Mouse (Mus musculus) MEL (cell line): Measurements from ENCODE around the gene Slc30a2.

ENCODE experiments used
- CHD2 ChIP-seq: IDR thresholded peaks from 2 replicates; pipeline ENCODE4 v1.6.1; 2011; ENCODE audit warnings: low read length, improper control_type of control experiment
- CTCF ChIP-seq, 3 experiments: IDR thresholded peaks in 2 of 3; conservative IDR thresholded peaks in 1 of 3; 2 replicates each; pipeline ENCODE4 v1.5.1; 2011 to 2012; ENCODE audit warnings: low read length in 3 of 3, low read depth in 2 of 3, mild to moderate bottlenecking in 2 of 3, improper control_type of control experiment in 1 of 3, inconsistent platforms in 1 of 3, mixed read lengths in 1 of 3, moderate library complexity in 1 of 3; ENCODE audit not compliant: control insufficient read depth in 1 of 3, insufficient read depth in 1 of 3, poor library complexity in 1 of 3, severe bottlenecking in 1 of 3
- E2F4 ChIP-seq: IDR thresholded peaks from 2 replicates; pipeline ENCODE4 v1.6.1; 2011; ENCODE audit warnings: low read depth, low read length, improper control_type of control experiment, borderline replicate concordance
- EP300 ChIP-seq, 2 experiments: IDR thresholded peaks; 2 replicates each; pipeline ENCODE4 v1.6.1; 2011; ENCODE audit warnings: improper control_type of control experiment in 2 of 2, low read length in 2 of 2, low read depth in 1 of 2, mild to moderate bottlenecking in 1 of 2
- HCFC1 ChIP-seq: IDR thresholded peaks from 2 replicates; pipeline ENCODE4 v1.6.1; 2012; ENCODE audit warnings: low read depth, mild to moderate bottlenecking, inconsistent platforms, low read length, improper control_type of control experiment, moderate library complexity
- NELFE ChIP-seq: IDR thresholded peaks from 2 replicates; pipeline ENCODE4 v1.6.1; 2011; ENCODE audit warnings: low read depth, low read length, improper control_type of control experiment
- POLR2A ChIP-seq, 2 experiments: IDR thresholded peaks; 2 replicates each; pipeline ENCODE4 v1.6.1; 2011 to 2012; ENCODE audit warnings: low read length in 2 of 2, mild to moderate bottlenecking in 2 of 2, control low read depth in 1 of 2, improper control_type of control experiment in 1 of 2, low read depth in 1 of 2, moderate library complexity in 1 of 2; ENCODE audit not compliant: control insufficient read depth in 1 of 2, insufficient read depth in 1 of 2, poor library complexity in 1 of 2
- SIN3A ChIP-seq: IDR thresholded peaks from 2 replicates; pipeline ENCODE4 v1.6.1; 2012; ENCODE audit warnings: low read length, improper control_type of control experiment, inconsistent platforms
- UBTF ChIP-seq: IDR thresholded peaks from 2 replicates; pipeline ENCODE4 v1.6.1; 2012; ENCODE audit warnings: low read depth, mild to moderate bottlenecking, inconsistent platforms, low read length, improper control_type of control experiment, moderate library complexity, borderline replicate concordance; ENCODE audit not compliant: insufficient read depth
- ZC3H11A ChIP-seq: IDR thresholded peaks from 2 replicates; pipeline ENCODE4 v1.6.1; 2012; ENCODE audit warnings: low read depth, mild to moderate bottlenecking, inconsistent platforms, low read length, improper control_type of control experiment

DNA sequence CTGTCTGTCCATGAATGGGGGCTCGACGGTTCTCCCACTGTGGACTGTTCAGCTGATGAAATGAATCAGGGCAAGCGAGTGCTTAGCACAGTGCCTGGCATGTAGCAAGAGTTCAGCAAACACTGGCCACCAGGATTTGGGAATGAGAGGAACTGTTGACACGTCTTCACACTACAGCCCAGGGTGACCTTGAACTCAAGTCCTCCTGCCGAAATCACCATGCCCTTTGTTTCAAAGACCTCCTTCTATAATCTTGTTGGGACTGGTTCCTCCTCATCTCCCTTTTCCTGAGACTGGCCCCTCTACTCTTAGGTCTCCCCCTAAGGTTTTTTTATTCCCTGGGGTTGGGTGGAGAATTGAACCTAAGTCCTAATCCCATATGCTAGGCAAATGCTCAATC, 30.6 kb upstream of the Slc30a2 start:
- no peak for TF ChIP-seq ZC3H11A
- TF ChIP-seq EP300 (IDR thresholded peaks at IDR 0.05; ENCODE audit: low read depth in 1 of 2, low read length in 2 of 2) = no peak
- no peak for TF ChIP-seq CTCF (IDR thresholded peaks at IDR 0.05 in 2 of 3, conservative IDR thresholded peaks at IDR 0.05 in 1 of 3; ENCODE audit: control insufficient read depth in 1 of 3, insufficient read depth in 1 of 3, low read depth in 2 of 3, low read length in 3 of 3, poor library complexity in 1 of 3, severe bottlenecking in 1 of 3)
- TF ChIP-seq POLR2A (IDR thresholded peaks at IDR 0.05; ENCODE audit: control insufficient read depth in 1 of 2, insufficient read depth in 1 of 2, low read depth in 1 of 2, low read length in 2 of 2, poor library complexity in 1 of 2) = no peak
- TF ChIP-seq HCFC1 = no peak
- no peak for TF ChIP-seq E2F4
- TF ChIP-seq NELFE = no peak
- TF ChIP-seq CHD2 = no peak
- TF ChIP-seq SIN3A = no peak
- TF ChIP-seq UBTF = no peak
